Mouse (Mus musculus) CD4-positive, CD25-positive, alpha-beta regulatory T cell, adult 2 months (primary cell): ENCODE measurements around the gene Sec63.

Experiments
- DNase-seq: peaks from one replicate; pipeline ENCODE4 v3.0.0-alpha.2; 2012; ENCODE audit warnings: low read depth, low spot score

Gene Sec63

DNA sequence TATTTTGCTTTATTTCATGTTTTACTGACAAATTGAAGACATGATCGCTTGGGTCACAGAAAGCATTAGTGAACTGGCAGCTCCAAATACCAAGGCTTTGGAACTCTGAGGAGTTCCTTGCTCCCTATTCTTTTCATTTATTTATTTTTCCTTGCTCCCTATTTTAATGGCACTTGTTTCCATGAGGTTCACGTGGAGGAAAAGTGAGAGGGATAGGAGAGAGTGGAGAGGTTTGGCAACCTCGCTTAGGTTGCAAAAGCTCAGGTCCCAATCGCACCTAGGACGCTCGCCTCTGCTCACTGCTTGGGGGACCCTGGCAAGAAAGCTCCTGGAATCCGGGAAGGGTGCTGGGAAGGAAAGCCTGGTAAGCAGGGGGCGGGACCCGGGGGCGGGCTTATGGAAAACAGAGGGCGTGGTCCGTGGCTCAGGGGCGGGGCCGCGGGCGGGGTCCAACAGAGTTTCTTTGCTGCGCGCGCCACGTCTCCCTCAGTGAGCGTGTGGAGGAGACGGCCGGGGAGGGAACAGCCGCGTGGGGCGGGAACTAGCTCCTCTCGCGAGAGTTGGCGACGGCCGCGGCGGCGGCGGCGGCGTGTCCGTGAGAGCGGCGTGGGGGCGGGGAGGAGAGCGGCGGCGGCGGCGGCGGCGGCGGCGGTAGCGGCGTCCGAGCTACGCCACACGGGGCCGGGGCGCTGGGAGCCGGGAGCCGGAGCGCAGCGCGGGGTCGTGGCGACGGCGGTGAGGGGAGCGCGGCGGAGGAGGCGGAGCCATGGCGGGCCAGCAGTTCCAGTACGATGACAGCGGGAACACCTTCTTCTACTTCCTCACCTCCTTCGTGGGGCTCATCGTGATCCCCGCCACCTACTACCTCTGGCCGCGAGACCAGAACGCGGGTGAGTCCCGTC, at the start of gene Sec63:
TSS of gene Sec63 (plus strand) at position 498 of the 902 bp plus-strand sequence.
- peak; percentile 98 for DNase-seq

- DNase-seq, result no peak
These were observed 46.6 kb upstream of the Sec63 start for GRCm38 (mm10) chr10:42714676-42715075.

GRCm38 (mm10) chr10:42715366-42716035, 45.8 kb upstream of the Sec63 start:
- no peak for DNase-seq

DNA sequence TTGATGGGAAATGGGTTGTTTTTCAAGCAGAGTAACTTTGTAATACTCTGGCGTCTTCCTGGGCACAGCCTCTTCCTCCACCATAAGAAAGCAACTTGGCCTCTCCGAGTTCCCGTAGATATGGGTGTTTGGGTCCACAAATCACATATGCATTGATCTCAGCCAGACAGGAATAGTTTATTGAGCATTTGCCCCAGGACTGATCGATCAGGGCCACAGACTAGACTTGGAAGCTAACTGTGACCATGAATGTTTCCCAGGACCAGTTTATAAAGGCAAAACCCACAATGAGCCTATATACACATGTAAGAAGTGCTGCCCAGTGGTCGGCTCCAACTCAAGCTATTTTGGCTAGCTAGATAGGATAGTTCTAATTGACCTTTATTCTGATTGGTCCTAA, 39.2 kb upstream of the Sec63 start:
- no peak for DNase-seq

DNA sequence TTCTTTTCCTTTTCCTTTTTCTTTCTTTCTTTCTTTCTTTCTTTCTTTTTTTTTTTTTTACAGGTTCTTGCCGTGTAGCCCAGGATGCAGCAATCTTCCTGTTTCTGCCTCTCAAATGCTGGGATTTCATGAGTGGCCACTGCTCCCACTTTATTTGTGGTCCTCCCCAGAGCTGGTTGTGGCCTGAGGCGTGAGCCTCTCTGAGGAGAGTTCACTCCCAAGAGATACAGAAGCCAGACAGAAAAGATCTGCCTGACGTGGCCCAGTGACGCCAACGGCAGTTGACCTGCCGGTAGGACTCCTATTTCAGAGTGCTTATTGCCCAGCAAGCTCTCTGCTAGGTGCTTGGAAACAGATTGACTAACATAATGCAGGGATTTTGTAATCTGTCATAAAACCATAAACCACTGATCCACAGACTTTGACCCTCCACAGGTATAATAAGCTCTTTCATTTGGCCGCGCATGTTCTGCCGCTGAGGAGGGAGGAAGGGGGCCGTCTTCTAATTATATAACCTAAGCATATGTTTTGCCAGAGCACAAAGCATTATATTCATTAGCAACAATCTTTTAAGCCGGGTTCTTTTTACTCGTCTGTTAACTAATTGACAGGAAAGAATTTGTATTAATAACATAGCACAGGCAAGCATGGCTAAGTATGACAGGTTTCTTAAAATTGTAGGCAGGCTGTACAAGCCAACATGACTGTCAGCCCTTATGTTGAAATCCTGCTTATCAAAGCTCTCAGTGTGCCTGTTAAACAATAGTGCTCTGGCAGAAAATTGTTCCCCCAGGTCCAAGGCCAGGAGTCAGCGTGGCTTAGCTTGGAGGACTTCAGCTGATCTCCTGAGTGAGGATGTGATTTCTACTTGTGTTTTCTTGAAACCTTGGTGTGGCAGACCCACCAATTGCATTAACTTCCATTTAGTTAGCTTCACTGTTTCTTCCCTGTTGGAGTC, 37.7 kb upstream of the Sec63 start:
- DNase-seq, result no peak

DNA sequence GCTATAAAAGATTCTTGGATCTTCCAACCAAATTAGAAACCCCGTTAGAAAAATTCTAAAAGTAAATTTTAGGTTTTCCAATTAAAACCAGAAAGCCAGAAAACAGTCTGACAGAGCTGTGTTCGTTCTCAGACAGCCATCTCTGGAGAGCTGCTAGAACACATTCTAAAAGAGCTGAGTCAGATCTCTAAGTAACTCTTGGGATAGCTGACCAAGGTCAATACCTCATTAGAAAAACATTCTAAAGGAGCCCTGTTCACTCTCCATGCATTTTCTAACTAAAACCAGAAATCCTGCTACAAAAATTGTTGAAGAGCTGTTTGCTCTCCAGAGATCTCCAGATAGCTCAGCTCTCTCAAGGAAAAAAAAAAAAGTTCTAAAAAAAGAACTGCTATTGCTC, 31.7 kb upstream of the Sec63 start:
- no peak for DNase-seq

GRCm38 (mm10) chr10:42734546-42735060, 26.7 kb upstream of the Sec63 start:
- peak; percentile 59 for DNase-seq

GRCm38 (mm10) chr10:42751813-42752212, 9.5 kb upstream of the Sec63 start:
- DNase-seq, result no peak

DNA sequence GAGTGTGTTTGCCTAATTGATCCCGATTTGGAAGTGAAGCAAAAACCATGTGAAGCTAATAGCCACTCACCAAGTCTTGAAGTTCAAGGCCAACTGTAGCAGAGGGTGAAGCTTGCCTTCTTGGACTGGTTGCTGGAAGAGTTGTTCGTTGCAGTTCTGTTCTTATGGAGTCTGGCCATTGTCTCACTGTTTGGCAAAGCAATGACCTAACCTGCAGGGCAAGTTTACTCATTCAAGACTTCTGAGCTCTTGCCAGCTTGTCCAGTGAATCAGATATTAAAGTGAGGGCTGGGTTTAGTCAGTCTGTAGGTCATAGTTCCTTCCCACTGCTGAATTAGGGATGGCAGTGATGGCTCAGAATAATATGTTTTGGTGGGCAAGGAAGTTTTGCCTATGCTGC, 7.0 kb upstream of the Sec63 start:
- no peak for DNase-seq

GRCm38 (mm10) chr10:42759741-42760140, 1.6 kb upstream of the Sec63 start:
- no peak for DNase-seq

DNA sequence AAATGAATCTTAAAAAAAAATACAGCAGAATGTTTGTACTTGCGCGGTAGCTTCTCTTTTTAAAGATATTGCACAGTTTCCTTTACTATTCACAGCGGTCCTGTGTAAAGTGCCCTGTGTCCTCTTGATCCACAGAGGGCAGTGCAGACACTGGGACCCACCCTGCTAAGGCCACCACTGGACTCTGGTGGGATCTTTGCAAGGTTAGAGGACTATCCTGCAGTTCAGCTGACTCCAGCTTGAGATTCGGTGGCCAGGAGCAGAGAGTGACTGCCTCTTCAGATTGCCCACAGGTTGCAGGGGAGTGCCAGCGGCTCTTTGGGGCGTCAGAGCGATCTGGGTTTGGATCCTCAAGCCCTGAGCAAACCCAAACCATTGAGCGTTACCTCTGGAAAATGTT, 967 bp upstream of the Sec63 start:
- peak; percentile 19 for DNase-seq

DNA sequence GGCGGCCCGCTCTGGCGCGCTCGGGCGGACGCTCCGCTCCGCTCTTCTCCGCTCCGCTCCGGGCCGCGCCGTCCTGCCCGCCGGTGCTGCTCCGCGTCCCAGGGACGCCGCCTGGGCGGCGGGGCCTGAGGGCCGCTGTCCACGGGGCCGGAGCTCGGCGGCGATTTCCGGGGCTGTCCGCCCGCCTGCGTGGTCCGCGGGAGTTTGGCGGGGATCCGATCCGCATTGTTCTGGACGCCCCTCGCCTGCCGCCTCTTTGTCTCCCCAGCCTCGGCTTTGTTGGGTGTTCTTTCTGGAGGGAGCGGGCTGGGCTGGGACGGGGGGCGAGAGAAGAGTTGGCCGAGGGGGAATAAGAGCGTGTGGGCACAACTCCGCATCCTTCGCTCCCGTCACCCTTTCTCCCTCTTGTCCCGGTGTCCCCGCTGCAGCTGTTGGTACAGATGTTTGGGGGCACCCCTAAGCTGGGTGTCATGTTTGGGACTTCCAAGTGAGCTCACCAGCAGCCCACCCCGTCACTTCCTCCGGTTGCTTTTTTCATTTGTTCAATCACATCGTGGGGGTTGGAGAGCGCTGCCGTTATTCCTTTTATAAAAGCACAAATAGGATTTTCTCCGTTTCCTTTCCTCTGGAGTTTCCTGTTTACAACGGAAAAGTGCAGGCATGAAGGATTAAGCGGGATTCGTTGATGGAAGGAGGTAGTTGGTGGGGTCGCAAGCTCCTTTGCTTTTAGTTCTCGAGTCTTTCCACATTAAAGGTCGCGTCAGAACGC, 789 bp downstream of the Sec63 start:
- DNase-seq, result peak; percentile 72

DNA sequence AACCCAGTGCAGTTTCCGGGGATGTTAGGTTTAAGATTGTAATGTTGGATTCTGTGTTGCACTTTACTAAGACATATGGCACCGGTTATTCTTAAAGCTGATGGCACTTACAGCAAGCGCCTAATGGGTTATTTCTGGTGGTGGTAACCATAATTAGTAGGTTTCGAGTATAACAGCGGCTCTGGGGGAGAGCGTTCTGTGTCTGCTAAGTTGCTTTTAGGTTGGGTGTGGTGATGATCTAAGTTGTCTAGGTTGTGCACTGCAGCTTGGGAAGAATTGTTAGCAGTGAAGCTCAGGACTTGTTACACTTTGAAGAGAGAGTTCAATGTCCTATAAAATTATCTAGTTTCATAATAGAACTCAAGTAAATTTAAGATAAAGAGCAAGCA, 1.4 kb downstream of the Sec63 start:
- DNase-seq, result no peak

GRCm38 (mm10) chr10:42763246-42763645, 1.9 kb downstream of the Sec63 start:
- DNase-seq, result no peak

- DNase-seq, result no peak
These were observed 4.0 kb downstream of the Sec63 start for GRCm38 (mm10) chr10:42765344-42765743.

GRCm38 (mm10) chr10:42775450-42775849, 14.2 kb downstream of the Sec63 start:
- DNase-seq, result no peak

DNA sequence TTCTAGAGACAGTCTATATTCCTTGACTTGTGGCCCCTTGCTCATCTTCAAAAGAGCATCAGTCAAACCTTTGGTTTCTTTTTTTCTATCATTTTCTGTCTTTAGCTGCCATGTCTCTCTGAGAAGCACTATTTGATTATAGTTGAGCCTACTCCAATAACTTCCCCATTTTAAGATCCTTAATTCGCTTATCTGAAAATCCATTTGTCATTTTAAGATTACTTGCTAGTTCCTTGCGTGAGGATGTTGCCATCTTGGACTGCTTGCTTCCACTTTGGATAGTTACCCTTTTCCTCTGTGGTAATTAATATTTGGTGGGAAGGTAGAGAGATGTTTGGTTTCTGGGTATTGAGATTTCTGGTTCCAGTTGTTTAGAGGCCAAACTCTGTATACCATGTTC, 19.5 kb downstream of the Sec63 start:
- DNase-seq, result no peak

DNA sequence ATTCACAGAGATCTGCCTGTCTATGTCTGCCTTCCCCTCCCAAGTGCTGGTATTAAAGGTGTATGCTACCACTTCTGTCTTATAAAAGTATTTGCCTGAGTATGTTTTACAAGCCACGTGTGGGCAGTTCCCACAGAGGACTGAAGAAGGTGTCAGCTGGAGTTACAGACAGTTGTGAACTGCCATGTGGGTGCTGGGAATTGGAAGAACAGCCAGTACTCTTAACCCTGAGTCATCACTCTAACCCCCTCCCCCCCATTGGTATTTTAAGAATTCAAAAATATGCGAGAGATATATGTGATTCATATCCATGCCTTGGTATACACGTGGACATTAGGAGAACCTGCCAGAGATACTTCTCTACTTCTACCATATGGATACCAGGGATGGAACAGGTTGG, 20.4 kb downstream of the Sec63 start:
- no peak for DNase-seq

DNA sequence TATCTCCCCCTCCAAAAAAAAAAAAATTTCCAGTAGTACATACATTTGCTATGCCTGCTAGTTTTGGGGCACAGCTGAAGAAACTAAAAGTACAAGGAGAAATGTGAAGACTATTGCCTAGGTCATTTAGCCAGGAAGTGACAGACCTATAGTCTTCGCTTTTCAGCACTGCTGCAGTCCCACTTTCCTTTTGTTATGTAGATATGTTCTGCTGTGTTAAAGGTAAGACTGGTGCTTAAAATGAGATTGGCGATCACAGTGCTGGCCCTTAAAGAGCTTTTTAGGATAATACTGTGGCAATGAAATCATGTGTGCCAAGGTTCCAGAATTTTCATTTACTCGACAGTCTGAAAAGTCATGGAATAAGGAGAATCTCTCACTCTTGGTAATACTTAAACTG, 39.6 kb downstream of the Sec63 start:
- no peak for DNase-seq

- no peak for DNase-seq
These were observed 64.6 kb downstream of the Sec63 start for GRCm38 (mm10) chr10:42825923-42826322.

DNA sequence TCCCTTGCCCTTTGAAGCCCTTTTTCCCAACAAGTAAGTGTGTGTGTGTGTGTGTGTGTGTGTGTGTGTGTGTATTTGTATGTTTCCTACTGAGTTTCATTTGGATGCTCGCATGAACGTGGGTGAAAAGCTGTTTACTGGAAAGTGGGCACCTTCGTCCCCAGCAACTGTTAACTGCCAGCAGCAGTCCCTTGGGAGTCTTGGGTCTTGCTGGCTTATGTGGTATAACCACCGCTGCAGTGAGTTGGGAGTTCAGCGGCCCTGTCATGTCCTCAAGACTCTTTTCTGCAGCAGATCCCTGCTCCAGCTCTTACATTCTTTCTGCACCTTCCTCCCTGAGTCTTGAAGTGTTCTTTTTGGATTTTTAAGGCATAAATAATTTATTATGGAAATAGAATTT, 65.9 kb downstream of the Sec63 start:
- no peak for DNase-seq
